Mouse (Mus musculus) heart, adult 11 months (tissue): ENCODE measurements around the gene Akr1a1.

ENCODE experiments used
- DNase-seq: peaks from one replicate; pipeline ENCODE4 v3.0.0; 2022

The Akr1a1 gene

DNA sequence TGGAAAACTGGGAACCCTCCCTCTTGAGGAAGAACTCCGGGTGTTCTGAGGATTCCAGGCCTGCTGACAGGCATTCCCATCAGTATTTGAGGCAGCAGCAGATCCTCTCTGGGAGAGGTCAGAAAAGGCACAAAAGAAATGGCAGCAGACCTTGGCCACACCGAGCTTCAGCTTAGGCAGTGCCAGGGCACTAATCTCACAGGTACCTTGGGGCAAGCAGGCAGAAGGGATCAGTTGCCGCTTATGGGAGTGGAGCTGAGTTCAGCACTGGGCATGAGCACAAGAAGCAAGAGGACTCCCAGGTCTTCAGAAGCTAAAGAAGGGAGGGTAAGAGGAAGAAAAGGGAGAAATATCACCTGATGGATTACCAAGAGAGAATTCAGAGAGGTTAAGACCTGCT, 6.5 kb upstream of the Akr1a1 start:
- DNase-seq, result no peak

GRCm38 (mm10) chr4:116655658-116656057, 4.2 kb upstream of the Akr1a1 start:
- no peak for DNase-seq

- peak; percentile 92 for DNase-seq
Measured at GRCm38 (mm10) chr4:116655100-116655499, 3.6 kb upstream of the Akr1a1 start.

DNA sequence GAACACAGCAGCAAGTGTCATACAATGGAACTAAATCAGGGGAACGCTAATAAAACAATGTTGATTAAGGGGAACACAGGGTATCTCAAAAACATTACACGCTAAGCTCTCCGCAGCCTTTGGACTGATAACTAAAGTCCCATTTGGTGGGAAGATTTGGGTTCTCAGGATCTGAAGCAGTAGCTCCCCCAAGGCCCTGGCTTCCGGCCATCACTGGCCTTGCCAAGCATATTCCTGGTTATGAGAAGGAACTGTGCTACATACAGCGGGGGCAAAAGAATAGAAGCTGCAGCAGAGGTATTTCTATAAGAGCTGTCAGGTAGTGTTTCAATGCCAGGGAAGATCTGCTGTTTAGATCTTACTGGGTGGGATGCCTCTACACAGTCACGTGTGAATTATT, 1.7 kb upstream of the Akr1a1 start:
- DNase-seq, result no peak

- no peak for DNase-seq
Measured at GRCm38 (mm10) chr4:116651797-116652135, 286 bp upstream of the Akr1a1 start.

- no peak for DNase-seq
Measured at GRCm38 (mm10) chr4:116650365-116650764, 1.1 kb downstream of the Akr1a1 start.

- DNase-seq, result no peak
Measured at GRCm38 (mm10) chr4:116649411-116649810, 2.1 kb downstream of the Akr1a1 start.

DNA sequence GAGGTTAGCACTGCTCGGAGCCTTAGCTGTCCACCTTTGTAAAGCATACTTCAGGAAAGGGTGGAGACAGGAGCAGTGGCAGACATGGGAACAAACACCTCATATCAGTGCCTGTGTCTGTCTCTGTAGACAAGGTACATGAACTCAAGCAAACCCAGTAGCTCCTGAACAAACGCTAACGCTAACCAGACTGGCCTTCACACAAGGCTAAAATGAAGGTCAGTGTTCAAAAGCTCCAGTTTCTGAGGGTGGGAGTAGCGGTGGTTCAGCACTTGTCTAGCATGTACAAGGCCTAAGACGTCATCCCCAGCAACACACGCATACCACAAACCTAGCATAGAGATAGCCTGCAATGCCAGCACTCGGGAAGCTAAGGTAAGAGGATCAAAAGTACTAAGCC, 5.9 kb downstream of the Akr1a1 start:
- DNase-seq, result no peak

DNA sequence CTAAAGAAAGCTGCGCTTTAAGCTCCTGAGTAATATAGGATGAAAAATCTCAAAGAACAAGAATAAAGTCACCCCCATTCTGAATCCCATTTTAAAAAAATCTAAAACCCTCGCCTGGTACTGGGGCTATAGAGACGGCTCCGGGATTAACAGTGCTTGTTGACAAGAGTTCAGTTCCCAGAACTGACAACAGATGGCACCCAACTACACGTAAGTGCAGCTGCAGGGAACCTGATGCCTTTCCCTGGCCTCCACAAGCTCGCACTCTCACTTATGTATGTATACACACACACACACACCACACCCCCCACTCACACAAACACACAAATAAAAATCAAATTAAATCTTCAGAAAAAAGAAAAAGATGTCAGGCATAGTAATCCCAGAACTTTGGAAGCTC, 7.2 kb downstream of the Akr1a1 start:
- DNase-seq, result no peak

- no peak for DNase-seq
Measured at GRCm38 (mm10) chr4:116642071-116642470, 9.4 kb downstream of the Akr1a1 start.

GRCm38 (mm10) chr4:116638821-116639220, 12.7 kb downstream of the Akr1a1 start:
- peak; percentile 85 for DNase-seq

DNA sequence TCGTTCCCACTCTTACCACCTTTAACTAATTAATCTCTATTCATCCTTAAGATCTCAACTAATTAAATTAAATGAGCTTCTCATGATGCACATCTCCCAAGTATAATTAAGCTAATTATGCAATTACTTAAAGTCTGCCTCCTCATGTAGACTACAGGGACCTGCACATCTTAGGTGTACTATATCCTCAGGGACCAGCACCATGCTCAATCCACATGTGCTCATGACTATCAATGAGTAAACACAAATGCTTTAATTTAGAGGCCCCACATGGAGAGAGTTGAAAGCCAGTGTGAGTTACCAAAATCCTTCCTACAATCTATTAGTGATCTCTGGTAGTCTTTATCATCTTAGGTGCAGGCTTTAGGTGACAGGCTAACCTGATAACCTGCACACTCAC, 16.3 kb downstream of the Akr1a1 start:
- peak; percentile 34 for DNase-seq

DNA sequence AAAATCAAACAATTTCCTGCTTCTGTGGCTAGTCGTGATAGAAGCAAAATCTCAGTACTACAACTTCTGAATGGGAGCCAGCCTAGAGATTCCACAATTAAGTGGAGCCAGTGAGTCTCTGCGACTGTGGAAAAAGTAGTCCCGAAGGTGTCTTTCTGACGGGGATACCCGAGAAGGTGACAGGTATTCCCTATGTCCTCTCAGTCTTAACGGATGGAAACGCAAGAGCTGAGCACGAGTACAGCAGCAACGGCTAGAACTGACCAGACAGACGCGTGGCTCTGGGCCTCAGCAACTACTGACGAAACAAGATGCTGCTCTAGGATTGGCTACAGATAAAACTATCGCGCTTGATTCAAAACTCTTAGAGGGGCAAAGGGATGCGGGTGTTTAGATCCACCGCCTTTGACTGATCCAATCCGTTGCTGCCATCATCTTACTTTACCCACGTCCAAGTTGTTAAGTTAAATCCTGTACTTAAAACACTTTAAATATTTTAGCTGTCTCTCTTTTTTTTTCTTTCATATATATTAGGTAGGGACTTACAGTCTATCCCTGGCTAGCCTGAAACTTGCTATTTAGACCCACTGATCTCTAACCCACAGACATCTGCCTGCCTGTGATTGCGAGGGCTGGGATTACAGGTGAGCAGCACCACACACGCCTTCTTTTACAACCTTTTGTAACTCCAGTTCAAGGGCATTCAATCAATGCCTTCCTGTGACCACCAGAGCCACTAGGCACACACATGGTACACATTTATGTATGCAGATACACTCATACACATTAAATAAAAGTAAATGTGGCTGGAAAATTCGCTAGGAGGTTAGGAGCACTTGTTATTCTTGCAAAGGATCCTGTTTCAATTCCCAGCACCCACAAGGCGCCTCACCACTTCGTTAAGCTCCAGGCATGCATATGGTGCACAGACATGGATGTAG, 23.5 kb downstream of the Akr1a1 start, which contains the start of gene Nasp:
Gene Nasp (minus strand): TSS at position 220 of the 941 bp plus-strand sequence.
- DNase-seq, result peak; percentile 99

DNA sequence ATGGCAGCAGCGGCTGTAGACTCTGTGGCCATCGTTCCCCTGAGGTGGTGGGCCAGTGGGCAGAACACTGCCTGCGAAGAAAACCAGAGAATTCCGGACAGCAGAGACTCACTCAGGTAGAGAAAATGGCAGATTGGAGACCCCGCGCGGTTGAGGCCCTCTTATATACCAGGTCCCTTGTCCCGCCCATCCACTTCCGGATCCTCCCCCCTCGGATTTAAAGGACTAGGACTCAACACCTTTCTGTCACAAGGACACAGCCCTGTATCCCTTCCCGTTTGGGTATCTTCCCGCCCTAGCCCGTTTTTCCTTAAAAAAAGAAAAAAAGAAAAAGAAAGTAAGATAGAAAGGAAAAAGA, 24.1 kb downstream of the Akr1a1 start:
- DNase-seq, result peak; percentile 99

- DNase-seq, result peak; percentile 98
Measured at GRCm38 (mm10) chr4:116626658-116627358, 24.7 kb downstream of the Akr1a1 start.

DNA sequence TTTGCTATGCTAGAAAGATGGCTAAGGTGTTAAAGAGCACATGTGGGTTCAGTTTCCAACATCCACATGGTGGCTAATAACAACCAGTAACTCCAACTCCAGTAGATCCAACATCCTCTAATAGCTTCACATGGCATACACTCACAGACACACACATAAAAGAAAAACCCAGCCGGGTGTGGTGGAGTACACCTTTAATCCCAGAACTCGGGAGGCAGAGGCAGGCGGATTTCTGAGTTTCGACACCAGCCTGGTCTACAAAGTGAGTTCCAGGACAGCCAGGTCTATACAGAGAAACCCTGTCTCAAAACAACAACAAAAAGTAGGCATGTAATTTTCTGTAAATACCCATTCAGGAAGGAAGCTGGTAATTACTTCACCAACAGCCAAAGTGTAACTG, 26.6 kb downstream of the Akr1a1 start:
- peak; percentile 79 for DNase-seq

DNA sequence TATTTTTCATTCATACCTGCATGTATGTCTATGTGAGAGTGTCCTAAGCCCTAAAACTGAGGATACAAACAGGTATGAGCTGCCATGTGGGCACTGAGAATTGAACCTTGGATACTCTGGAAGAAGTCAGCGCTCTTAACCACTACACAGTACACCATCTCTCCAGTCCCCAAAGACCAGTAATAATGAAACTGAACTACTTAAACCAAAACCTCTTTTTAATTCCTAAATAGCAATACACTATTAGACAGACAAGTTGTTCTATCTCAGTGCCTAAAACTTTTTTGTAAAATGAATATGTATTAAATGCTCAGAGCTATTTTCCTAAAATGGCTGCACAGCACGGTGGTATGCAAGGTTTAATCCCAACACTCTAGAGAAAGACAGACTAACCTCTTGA, 36.2 kb downstream of the Akr1a1 start:
- DNase-seq, result no peak

- no peak for DNase-seq
Measured at GRCm38 (mm10) chr4:116612621-116613020, 38.9 kb downstream of the Akr1a1 start.

DNA sequence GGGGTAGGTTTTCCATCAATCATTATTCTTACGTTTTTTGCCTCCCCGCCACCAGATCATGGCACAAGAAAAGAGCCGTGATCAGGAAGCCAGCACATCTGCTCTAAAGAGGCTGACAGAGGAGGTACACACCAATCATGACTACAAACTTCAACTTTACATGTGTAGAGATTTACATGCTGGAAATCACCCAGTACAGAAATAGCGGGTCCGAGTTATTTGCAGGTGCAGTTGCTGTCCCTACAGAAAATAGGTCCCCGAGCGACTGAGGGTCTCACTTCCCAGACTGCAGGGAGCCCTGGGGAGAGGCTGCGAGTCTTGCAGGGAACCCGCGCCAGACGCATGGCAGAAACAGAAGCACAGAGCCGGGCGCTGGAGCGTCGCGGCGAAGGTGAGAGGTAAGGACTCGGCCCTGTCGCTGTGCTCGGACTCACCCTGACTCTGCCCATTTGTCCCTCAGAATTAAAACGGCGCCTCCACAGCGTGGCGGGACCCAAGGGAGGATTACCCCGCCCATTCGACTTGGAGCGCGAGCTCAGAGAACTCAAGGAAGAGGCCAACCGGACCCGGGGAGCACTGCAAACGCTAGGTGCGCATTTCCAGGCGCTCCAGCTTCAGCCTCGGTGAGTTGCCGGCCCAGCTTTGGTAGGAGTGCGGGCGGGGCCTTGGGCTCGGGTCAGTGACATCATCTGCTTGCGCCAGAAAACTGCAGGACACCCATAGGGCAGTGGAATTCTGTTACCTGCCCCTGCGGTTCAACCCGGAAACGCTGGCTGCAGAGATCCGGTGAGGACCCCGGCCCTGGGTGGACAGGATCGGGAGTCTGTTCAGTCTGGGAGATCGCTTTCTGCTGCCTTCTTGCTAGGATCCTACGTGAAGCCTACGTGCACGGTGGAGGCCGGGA, 54.2 kb downstream of the Akr1a1 start:
- DNase-seq, result peak; percentile 99

- DNase-seq, result no peak
Measured at GRCm38 (mm10) chr4:116596379-116596778, 55.1 kb downstream of the Akr1a1 start, which contains the start of gene Ccdc17. TSS of gene Ccdc17 (plus strand) at chr4:116596654.

DNA sequence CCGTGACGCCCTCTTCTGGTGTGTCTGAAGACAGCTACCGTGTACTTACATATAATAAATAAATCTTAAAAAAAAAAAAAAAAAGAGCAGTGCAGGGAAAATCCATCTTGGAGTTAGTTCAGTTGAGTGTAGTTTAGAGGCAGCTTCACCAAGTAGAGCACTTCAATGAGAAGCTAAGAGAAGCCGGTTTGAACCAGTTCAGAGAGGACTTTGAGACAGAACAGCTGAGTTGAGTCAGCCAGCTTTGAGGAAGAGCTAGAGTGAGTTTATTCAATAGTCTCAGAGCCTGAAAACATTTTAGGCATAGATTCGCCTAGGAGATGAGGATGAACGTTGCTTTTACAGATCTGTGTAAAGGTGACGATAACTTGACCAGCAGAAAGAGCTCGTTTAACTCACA, 55.7 kb downstream of the Akr1a1 start:
- no peak for DNase-seq
